Mouse (Mus musculus) ES-CJ7 (cell line): ENCODE measurements around the gene Tulp4.

Experiments
- DNase-seq: peaks from one replicate; pipeline ENCODE4 v3.0.0; 2011; ENCODE audit warnings: low read depth, low spot score

The Tulp4 gene

GRCm38 (mm10) chr17:6106361-6107014, at the start of gene Tulp4:
TSS of gene Tulp4 (plus strand) at chr17:6106437.
- peak; percentile 85 for DNase-seq

GRCm38 (mm10) chr17:6062793-6063192, 43.4 kb upstream of the Tulp4 start:
- DNase-seq = no peak

- no peak for DNase-seq
These were observed 42.7 kb upstream of the Tulp4 start for GRCm38 (mm10) chr17:6063532-6063931.

- DNase-seq = no peak
These were observed 40.2 kb upstream of the Tulp4 start for GRCm38 (mm10) chr17:6066021-6066420.

- DNase-seq = no peak
These were observed 38.6 kb upstream of the Tulp4 start for GRCm38 (mm10) chr17:6067613-6068012.

DNA sequence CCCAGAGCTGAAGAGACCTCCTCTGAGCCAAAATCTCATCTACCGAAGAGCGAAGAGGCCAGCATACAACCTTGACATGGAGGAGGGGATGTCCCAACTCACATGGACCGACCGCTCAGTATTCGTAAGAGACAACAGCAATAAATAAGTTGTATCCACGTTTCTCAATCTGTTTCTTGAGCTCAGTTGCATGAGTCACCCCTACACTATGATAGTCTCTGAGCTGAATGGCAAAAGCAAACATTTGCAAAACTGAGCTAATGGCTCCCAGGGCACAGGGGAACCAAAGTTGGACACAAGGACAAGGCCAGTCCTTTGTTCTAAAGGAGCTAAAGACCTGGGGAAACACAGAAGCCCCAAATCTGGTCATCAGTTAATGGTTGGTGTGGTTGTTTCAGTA, 36.4 kb upstream of the Tulp4 start:
- no peak for DNase-seq

DNA sequence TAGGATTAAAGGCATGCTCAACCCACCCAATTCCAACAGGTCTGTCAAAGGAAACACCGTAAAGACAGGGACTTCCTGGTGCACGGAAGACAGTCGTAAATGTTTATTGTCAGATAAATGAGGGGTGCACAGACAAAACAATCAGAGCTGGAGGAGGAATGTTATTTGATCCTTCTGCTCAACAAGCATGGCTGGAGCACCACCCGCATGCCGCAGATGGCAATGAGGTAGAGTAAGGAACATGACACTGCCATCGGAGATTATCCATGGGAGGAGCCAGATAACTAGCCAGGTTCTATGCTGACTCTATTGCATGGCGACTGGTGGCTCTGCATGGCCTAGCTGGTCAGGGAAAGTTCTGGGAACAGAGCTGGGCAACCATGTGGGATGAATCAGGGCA, 32.8 kb upstream of the Tulp4 start:
- no peak for DNase-seq

GRCm38 (mm10) chr17:6079287-6080122, 26.7 kb upstream of the Tulp4 start, which contains the start of the genes Serac1 and Gtf2h5:
TSS of gene Serac1 (minus strand) at chr17:6079741.
TSS of gene Gtf2h5 (plus strand) at chr17:6079786.
- peak; percentile 97 for DNase-seq

- no peak for DNase-seq
These were observed 22.8 kb upstream of the Tulp4 start for GRCm38 (mm10) chr17:6083323-6083890.

DNA sequence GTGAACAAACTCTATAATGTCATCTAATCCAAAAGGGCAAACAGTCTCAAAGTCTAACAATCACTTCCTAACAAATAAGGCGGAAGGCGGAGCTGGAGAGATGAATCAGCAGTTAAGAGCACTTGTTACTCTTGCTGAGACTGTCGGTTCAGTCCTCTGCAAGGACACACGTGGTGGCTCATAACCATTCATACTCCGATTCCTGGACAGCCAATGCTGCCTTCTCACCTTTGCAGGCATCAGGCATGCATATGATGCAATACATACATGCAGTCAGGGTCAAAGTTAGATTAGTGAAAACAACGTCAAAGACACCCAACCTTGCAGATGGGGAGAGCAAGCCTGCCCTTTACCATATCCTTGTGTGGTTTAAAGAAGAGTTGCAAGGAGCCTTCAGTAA, 14.6 kb upstream of the Tulp4 start:
- no peak for DNase-seq

DNA sequence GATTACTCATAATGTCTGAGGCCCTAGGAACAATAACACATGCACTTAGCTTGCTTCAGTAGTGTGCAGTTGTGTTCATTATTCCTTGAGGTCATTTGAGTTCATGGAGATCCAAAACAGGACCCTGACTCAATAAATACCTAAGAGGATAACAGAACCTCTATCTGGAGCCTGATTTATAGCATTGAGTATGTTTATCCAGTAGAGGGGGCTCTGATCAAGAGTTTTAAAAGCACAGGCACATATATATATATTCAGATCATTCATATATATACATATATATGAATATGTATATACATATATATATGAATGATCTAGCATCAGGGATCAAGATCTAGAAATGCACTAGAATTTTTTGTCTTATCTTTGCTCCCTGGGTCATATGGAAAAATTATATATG, 10.7 kb upstream of the Tulp4 start:
- no peak for DNase-seq

GRCm38 (mm10) chr17:6097884-6098283, 8.4 kb upstream of the Tulp4 start:
- peak; percentile 52 for DNase-seq

GRCm38 (mm10) chr17:6102287-6102686, 4.0 kb upstream of the Tulp4 start:
- no peak for DNase-seq

DNA sequence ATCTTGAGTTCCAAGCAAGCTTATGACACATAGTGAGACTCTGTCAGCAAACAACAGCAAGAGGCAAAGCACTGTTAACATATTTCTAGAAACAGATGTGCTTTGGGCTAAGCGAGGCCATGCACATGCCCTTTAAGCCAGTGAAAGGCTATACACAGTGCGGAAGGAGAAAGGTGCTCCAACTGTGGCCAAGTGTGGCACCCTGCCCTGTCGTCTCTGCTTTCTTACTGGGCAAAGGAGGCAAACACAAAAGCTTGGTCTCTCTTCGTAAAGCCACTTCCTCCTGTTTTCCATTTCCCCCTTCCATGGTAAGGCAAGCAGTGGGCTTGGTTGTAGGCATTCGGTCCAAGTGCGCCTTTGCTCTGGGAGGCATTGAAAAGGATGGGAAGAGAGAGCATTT, 2.7 kb upstream of the Tulp4 start:
- DNase-seq = no peak

DNA sequence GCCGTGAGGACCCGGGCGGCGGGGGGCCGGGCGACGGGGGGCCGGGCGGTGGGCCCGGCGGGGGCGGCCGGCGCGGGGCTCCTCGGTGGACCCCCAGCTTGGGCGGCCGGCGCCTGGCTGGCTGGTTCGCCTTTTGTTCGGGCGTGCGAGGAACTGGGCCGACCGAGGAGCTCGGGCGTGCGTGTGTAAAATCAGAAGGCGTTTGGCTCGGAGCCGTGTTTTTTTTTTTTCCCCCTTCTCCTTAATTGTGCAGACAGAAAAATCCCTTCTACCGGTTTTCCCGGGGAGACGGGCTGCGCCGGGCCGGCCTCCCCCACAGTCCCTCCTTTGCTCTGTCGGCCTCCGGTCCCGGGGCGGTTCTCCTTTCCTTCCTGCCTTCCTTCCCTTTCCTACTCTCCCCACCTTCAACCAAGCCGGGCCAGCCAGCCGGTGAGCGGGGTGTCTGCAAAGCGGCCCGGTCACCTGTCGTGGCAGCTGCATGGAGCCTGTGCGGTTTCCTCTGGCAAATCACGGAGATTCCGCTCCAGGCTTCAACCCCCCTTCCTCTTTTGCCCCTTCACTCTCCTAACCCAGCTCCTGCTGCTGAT, 871 bp downstream of the Tulp4 start:
- no peak for DNase-seq

- DNase-seq = no peak
These were observed 1.9 kb downstream of the Tulp4 start for GRCm38 (mm10) chr17:6108175-6108574.

- no peak for DNase-seq
These were observed 4.7 kb downstream of the Tulp4 start for GRCm38 (mm10) chr17:6110956-6111355.

DNA sequence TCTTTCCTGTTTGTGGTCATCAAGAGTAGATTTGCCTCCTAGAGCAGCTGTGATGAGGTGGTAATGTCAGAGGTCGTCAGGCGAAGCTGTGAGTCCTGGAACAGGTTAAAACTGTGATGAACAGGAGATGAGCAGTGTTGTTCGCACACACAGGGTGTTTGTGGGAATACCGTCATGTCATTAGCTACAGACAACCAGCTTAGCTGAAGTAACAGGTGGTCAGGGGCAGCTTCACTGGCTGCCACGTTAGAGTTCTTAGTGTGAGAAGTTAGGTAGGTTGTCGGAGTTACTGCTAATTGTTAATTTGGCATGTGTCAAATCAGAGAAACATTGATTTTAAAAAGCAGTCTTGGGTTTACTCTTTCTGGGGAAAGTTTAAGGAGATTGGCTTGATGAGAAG, 7.4 kb downstream of the Tulp4 start:
- DNase-seq = no peak

DNA sequence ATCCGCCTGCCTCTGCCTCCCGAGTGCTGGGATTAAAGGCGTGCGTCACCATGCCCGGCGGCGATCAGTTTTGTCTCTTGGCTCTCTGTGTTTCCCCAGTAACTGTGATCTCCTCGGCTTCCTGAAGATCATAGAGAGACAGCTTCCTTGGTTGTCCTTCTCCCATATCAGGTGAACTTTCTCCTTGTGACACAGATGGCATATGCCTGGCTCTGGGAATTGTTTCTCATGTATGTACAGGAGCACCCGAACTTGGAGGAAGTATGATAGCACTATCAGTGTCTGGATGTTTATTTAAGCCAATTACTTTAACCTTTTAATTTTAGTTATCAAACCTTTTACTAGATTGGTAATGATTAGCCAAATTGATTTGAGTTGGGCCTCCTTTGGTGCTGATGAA, 8.8 kb downstream of the Tulp4 start:
- DNase-seq = no peak

DNA sequence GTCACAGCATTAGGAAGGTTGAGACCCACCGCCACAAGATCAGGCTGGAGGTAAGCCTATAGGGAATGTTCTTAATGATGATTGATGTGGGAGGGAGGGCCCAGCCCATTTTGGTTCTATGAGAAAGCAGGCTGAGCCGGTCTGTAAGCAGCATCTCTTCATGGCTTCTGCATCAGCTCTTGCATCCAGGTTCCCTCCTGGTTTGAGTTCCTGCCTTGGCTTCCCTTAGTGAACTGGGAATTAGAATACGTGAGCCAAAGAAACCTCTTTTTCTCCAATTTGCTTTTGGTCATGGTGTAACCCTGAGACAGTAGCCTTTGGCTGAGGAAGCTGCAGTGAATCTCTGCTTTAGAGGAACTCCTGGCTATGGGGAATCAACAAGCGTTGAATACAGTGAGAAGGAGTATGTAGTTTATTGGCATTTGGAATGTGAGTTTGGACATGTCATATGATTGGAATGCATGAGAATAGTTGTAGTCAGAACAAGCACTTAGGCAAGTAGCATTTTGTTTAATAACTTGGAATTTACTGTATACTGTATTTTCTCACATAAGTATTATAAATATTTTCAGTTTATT, 11.0 kb downstream of the Tulp4 start:
- no peak for DNase-seq

- DNase-seq = no peak
These were observed 11.7 kb downstream of the Tulp4 start for GRCm38 (mm10) chr17:6117917-6118316.

DNA sequence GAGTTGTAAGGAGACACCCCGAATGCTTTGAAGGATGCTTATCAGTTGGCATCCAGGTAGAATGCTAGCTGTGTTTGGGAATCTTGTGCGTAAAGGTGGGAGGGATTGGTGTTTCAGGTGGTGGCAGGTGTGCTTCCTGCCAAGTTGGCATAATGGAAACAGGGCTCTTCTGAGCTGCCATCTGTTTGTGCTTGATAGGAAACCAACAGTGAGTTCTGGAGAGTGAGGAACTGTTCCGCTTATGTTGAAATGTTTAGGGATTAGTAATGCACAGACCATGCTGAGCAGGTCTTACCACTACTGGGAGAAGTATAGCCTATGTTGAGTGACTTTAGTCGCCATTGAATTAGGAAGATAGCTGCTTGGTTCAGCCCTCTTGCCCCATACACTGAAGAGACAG, 12.6 kb downstream of the Tulp4 start:
- no peak for DNase-seq
